Mouse (Mus musculus) stomach, postnatal 0 days (tissue): Measurements from ENCODE around the gene Slc39a9.

ENCODE experiments used
- CTCF ChIP-seq: IDR thresholded peaks from 2 replicates; pipeline ENCODE4 v1.5.1; 2016; ENCODE audit warnings: antibody characterized with exemption, low read depth, mild to moderate bottlenecking, moderate library complexity
- EP300 ChIP-seq: optimal IDR thresholded peaks from 2 replicates; pipeline ENCODE3; 2016; ENCODE audit warnings: antibody characterized with exemption

DNA sequence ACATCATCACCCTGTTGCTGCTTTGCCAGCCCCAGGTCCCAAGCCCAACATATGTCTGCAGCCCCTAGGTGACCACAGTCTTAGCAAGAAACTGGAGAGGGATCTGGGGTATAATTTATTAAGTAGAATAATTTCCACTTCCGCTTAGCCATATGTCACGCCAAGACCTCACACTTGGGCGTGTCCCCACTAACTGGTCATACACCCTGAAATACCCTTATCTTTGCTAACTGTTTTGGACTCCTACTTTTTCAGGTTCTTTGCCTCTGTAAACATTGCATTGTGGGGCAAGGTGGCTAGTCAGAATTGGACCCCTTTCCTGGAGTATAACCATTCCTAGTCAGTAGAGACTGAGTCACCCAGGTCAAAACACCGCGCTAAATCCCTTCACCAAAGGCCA lies 41.3 kb upstream of the Slc39a9 start:
- TF ChIP-seq CTCF (no peak), EP300 (no peak)
